Mouse (Mus musculus) T-cell, adult 2 months (primary cell): ENCODE measurements around the gene March9.

Experiments used
- DNase-seq: peaks from one replicate; pipeline ENCODE4 v3.0.0; 2022; ENCODE audit warnings: low spot score

The March9 gene

GRCm38 (mm10) chr10:127033301-127033741 is 26.7 kb downstream of the March9 start:
- no peak for DNase-seq

GRCm38 (mm10) chr10:127030336-127031296 is 29.4 kb downstream of the March9 start, which contains the start of gene Tsfm:
Gene Tsfm, minus strand, starts transcription at chr10:127030840.
- peak; percentile 84 for DNase-seq

- no peak for DNase-seq
These were observed 41.6 kb downstream of the March9 start for GRCm38 (mm10) chr10:127018422-127018821.

GRCm38 (mm10) chr10:127017071-127017470 is 42.9 kb downstream of the March9 start:
- DNase-seq = no peak

GRCm38 (mm10) chr10:127016488-127016887 is 43.5 kb downstream of the March9 start:
- no peak for DNase-seq
